ENCODE assay signal across 10 mouse cellular contexts in the genomic region with DNA sequence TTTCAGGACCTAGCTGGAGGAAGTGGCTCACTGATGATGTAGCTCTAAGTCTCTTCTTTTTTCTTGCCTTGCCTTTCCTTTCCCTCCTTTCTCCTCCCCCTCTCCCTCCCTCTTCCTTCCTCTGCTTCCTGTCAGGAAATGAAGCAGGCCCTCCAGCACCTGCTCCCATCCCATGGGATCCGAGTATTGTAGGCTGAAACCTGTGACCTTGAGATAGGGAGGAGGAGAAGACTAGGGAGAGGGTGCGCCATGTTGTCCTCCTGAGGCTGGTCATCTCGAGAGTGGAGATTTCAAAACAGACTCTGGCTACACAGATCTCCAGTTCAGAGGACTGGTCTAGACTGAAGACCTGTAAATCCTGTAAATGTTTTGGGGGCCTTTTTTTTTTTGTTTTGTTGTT. TPM values are rescaled to one million over a fixed set of nuclear protein-coding genes. Genes with fewer than 3 reads are reported as not detected.
DNase-seq lines count a peak whose midpoint lies in the region; TF ChIP-seq lines count a peak whose summit lies in the region.
"Had no signal": no experiment of that assay in that cellular context is flagged by ENCODE, and none has a peak within 500 bp of the region (broad histone marks: within the 10 kb centered on the region; RNA-seq: fewer than 3 reads in every experiment).

No protein-coding gene starts in this region.

- peaks cover 15% of the 10 kb centered on the region for H3K4me1 ChIP-seq in kidney, adult 2 months (ENCODE audit: control insufficient read depth, insufficient read depth, low read length)

- H3K36me3 ChIP-seq in kidney, adult 2 months (ENCODE audit: control insufficient read depth, insufficient read depth, low read length), result no peaks in the 10 kb centered on the region
- H3K36me3 ChIP-seq: midbrain, embryonic 10.5 days had no signal

- no peak overlapping the region for H3K4me3 ChIP-seq in kidney, adult 2 months (ENCODE audit: insufficient read depth, low read depth, low read length)

- TF ChIP-seq CTCF in kidney, adult 2 months (conservative IDR thresholded peaks at IDR 0.05; ENCODE audit: insufficient read depth, insufficient read length, low read depth, low read length), result no peak

- TF ChIP-seq POLR2A in kidney, adult 2 months (IDR thresholded peaks at IDR 0.05; ENCODE audit: low read depth, low read length), result no peak

- WGBS in kidney, adult 2 months, result 54% methylated on average over 3 of the region's 3 CpGs

- no peaks in the 10 kb centered on the region for H3K27me3 ChIP-seq in kidney, adult 2 months (replicated peaks; ENCODE audit: control insufficient read depth, insufficient read depth, low read length)

- peak; percentile 41 for DNase-seq in adrenal gland, postnatal 14 days
- DNase-seq in adrenal gland, postnatal 25 days, result no peak
- DNase-seq in kidney, adult 2 months, result no peak
- DNase-seq in kidney, adult 8-10 months, result no peak
- DNase-seq in 416B (ENCODE audit: low read depth), result peak; percentile 51
- peak; percentile 28 for DNase-seq in induced T-regulatory cell, adult 2 months (ENCODE audit: low read depth)
- DNase-seq in layer of hippocampus, postnatal 36 days, result no peak
- no peak for DNase-seq in urinary bladder, postnatal 4 days (ENCODE audit: low spot score in 2 of 2)
- DNase-seq: embryo, embryonic 11 days had no signal

- peak overlapping the region; percentile 8 for H3K27ac ChIP-seq in kidney, adult 2 months (ENCODE audit: insufficient read depth, low read depth, low read length)

RNA-seq across cellular contexts. Expression of a gene that starts 1.6 kb away (rescaled TPM):
- total RNA-seq in adrenal gland, postnatal 14 days (2021), result 8.8 and 10.2 TPM in 2 replicates
- total RNA-seq in adrenal gland, postnatal 25 days (2021), result 10.4 and 13.7 TPM in 2 replicates
- polyA plus RNA-seq in kidney, adult 2 months (2012; rRNA removed), result 5.6 and 5.7 TPM in 2 replicates
- total RNA-seq in layer of hippocampus, postnatal 36 days (2021), result 10 to 100 TPM; 14.0 to 14.6 TPM

RNA-seq across cellular contexts. Expression of a gene that starts 5.6 kb away (rescaled TPM):
- total RNA-seq in adrenal gland, postnatal 14 days (2021), result 27.6 and 27.7 TPM in 2 replicates
- 25.4 and 29.6 TPM in 2 replicates for total RNA-seq in adrenal gland, postnatal 25 days (2021)
- polyA plus RNA-seq in kidney, adult 2 months (2012; rRNA removed), result 18.7 and 19.3 TPM in 2 replicates
- total RNA-seq in layer of hippocampus, postnatal 36 days (2021), result 10 to 100 TPM; 14.5 to 15.9 TPM

RNA-seq across cellular contexts. Expression of a gene that starts 47.3 kb away (rescaled TPM):
- total RNA-seq in adrenal gland, postnatal 14 days (2021), result 8.1 and 12.4 TPM in 2 replicates
- 3.9 TPM in 2 replicates for total RNA-seq in adrenal gland, postnatal 25 days (2021)
- 2.6 and 6.7 TPM in 2 replicates for polyA plus RNA-seq in kidney, adult 2 months (2012; rRNA removed)
- total RNA-seq in layer of hippocampus, postnatal 36 days (2021), result 1 to 10 TPM; 6.3 to 9.3 TPM

Comparison
In these comparisons a context has a peak if more than half of its experiments do, and no peak if none do; other contexts are left out.
1. DNase-seq: peak in adrenal gland, postnatal 14 days (single experiment), 416B (single experiment) and induced T-regulatory cell, adult 2 months (single experiment); none in adrenal gland, postnatal 25 days (single experiment), kidney, adult 2 months (single experiment), kidney, adult 8-10 months (0 of 2), layer of hippocampus, postnatal 36 days (0 of 2) and urinary bladder, postnatal 4 days (0 of 2).